Mouse (Mus musculus): ENCODE measurements around the gene Exoc3l4. TPM values are rescaled to one million over a fixed set of nuclear protein-coding genes. Genes with fewer than 3 reads are reported as not detected.

Exoc3l4 gene
- polyA plus RNA-seq, 1 experiment from 2014 or later: 21.3 TPM

DNA sequence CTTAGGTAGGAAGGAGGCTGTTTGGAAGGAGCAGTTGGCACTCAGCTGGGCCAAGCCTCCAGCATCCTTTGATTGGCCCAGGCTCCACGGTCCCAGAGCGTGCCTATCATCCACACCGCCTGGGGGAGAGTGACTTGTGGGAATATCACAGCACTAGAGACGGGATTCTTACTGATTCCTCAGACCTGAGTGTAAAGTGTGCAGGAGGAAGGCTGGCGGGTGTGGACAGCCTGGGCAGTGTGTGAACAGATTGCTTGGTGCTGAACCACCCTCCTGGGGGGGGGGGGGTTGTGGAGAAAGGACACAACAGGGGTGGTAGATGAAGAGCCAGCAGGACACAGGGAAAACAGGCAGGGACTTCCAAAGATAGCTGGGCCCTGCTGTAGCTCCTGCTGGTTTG is 29.9 kb downstream of the Exoc3l4 start:
- TF ChIP-seq CTCF (IDR thresholded peaks at IDR 0.05): no peak
- no peak for TF ChIP-seq EP300 (IDR thresholded peaks at IDR 0.05)
- no peaks in the 10 kb centered on the region for H3K9me3 ChIP-seq (ENCODE audit: low read length)
- H3K9ac ChIP-seq (replicated peaks; ENCODE audit: low read depth): no peak overlapping the region
- H3K27me3 ChIP-seq (replicated peaks; ENCODE audit: insufficient read depth, low read length): peaks cover 48% of the 10 kb centered on the region
- WGBS: 55% methylated on average over 5 of the region's 5 CpGs
- H3K36me3 ChIP-seq (ENCODE audit: insufficient read depth, low read length): no peaks in the 10 kb centered on the region
- H3K4me1 ChIP-seq (ENCODE audit: insufficient read depth, low read depth, low read length): peaks cover 14% of the 10 kb centered on the region; the same call in 1 of the 2 replicates
- no peak overlapping the region for H3K27ac ChIP-seq (ENCODE audit: low read length)
- no peak overlapping the region for H3K4me3 ChIP-seq (ENCODE audit: low read depth, low read length)
- no peak overlapping the region for H3K4me2 ChIP-seq (replicated peaks; ENCODE audit: low read depth, low read length)
- DNase-seq (ENCODE audit: low spot score): no peak
- no peak for ATAC-seq

DNA sequence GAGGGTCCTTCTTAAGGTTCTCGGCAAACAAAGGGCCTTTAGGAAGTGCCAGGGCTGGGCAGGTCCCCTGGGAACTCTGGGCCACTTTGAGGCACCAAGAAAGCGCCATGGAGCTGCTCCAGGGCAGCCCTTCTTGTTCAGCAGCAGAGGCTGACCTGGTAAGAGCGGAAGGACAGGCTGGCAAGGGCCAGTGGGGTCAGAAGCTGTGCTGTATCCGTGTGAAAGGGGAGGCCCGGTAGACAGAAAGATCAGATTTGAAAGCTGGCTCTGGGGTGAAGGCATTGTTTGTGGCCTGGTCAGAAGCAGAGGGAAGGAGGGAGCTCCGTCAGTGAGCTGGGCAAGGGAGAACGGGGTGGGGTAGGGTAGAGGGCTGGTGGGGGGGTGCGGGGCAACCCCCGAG is 30.5 kb downstream of the Exoc3l4 start:
- H3K27ac ChIP-seq (ENCODE audit: low read length): no peak overlapping the region
- DNase-seq (ENCODE audit: low spot score): no peak
- TF ChIP-seq CTCF (IDR thresholded peaks at IDR 0.05) (no peak), EP300 (IDR thresholded peaks at IDR 0.05) (no peak)
- H3K36me3 ChIP-seq (ENCODE audit: insufficient read depth, low read length): no peaks in the 10 kb centered on the region
- H3K4me1 ChIP-seq (ENCODE audit: insufficient read depth, low read depth, low read length): peaks cover 8% of the 10 kb centered on the region; the same call in 1 of the 2 replicates
- no peak overlapping the region for H3K4me3 ChIP-seq (ENCODE audit: low read depth, low read length)
- no peaks in the 10 kb centered on the region for H3K9me3 ChIP-seq (ENCODE audit: low read length)
- H3K4me2 ChIP-seq (replicated peaks; ENCODE audit: low read depth, low read length): no peak overlapping the region
- ATAC-seq: no peak
- 39% methylated on average over 9 of the region's 9 CpGs for WGBS
- no peak overlapping the region for H3K9ac ChIP-seq (replicated peaks; ENCODE audit: low read depth)
- peaks cover 48% of the 10 kb centered on the region for H3K27me3 ChIP-seq (replicated peaks; ENCODE audit: insufficient read depth, low read length)

GRCm38 (mm10) chr12:111447898-111448760 is 31.3 kb downstream of the Exoc3l4 start:
- TF ChIP-seq EP300 (IDR thresholded peaks at IDR 0.05) (no peak), CTCF (IDR thresholded peaks at IDR 0.05) (no peak)
- Histone ChIP-seq H3K9me3 (ENCODE audit: low read length) (no peaks in the 10 kb centered on the region), H3K4me1 (ENCODE audit: insufficient read depth, low read depth, low read length) (peaks cover 3% of the 10 kb centered on the region; the same call in 1 of the 2 replicates), H3K9ac (replicated peaks; ENCODE audit: low read depth) (no peak overlapping the region), H3K4me3 (ENCODE audit: low read depth, low read length) (no peak overlapping the region), H3K27ac (ENCODE audit: low read length) (no peak overlapping the region), H3K4me2 (replicated peaks; ENCODE audit: low read depth, low read length) (no peak overlapping the region), H3K27me3 (replicated peaks; ENCODE audit: insufficient read depth, low read length) (peaks cover 45% of the 10 kb centered on the region), H3K36me3 (ENCODE audit: insufficient read depth, low read length) (no peaks in the 10 kb centered on the region)
- no peak for ATAC-seq
- 46% methylated on average over 22 of the region's 22 CpGs for WGBS
- DNase-seq (ENCODE audit: low spot score): no peak

GRCm38 (mm10) chr12:111448931-111449705 is 32.3 kb downstream of the Exoc3l4 start:
- peak; percentile 54 for ATAC-seq
- H3K36me3 ChIP-seq (ENCODE audit: insufficient read depth, low read length): no peaks in the 10 kb centered on the region
- peak; percentile 72 for DNase-seq (ENCODE audit: low spot score)
- H3K4me2 ChIP-seq (replicated peaks; ENCODE audit: low read depth, low read length): no peak overlapping the region
- H3K4me1 ChIP-seq (ENCODE audit: insufficient read depth, low read depth, low read length): peaks cover 3% of the 10 kb centered on the region; the same call in 1 of the 2 replicates
- 14% methylated on average over 13 of the region's 14 CpGs for WGBS
- peaks cover 35% of the 10 kb centered on the region for H3K27me3 ChIP-seq (replicated peaks; ENCODE audit: insufficient read depth, low read length)
- H3K9ac ChIP-seq (replicated peaks; ENCODE audit: low read depth): no peak overlapping the region
- no peak overlapping the region for H3K27ac ChIP-seq (ENCODE audit: low read length)
- H3K4me3 ChIP-seq (ENCODE audit: low read depth, low read length): no peak overlapping the region
- TF ChIP-seq EP300 (IDR thresholded peaks at IDR 0.05): no peak
- no peak for TF ChIP-seq CTCF (IDR thresholded peaks at IDR 0.05)
- H3K9me3 ChIP-seq (ENCODE audit: low read length): no peaks in the 10 kb centered on the region

GRCm38 (mm10) chr12:111450359-111450758 is 33.5 kb downstream of the Exoc3l4 start:
- DNase-seq (ENCODE audit: low spot score) (peak; percentile 44), ATAC-seq (peak; percentile 69)
- Histone ChIP-seq H3K27ac (ENCODE audit: low read length) (no peak overlapping the region), H3K36me3 (ENCODE audit: insufficient read depth, low read length) (no peaks in the 10 kb centered on the region), H3K4me3 (ENCODE audit: low read depth, low read length) (no peak overlapping the region), H3K4me2 (replicated peaks; ENCODE audit: low read depth, low read length) (no peak overlapping the region), H3K9me3 (ENCODE audit: low read length) (no peaks in the 10 kb centered on the region), H3K9ac (replicated peaks; ENCODE audit: low read depth) (no peak overlapping the region), H3K4me1 (ENCODE audit: insufficient read depth, low read depth, low read length) (peaks cover 3% of the 10 kb centered on the region; the same call in 1 of the 2 replicates), H3K27me3 (replicated peaks; ENCODE audit: insufficient read depth, low read length) (peaks cover 25% of the 10 kb centered on the region)
- no peak for TF ChIP-seq EP300 (IDR thresholded peaks at IDR 0.05)
- 0 out of 2 replicates have a peak, but pooled peaks have one; percentile 5 for TF ChIP-seq CTCF (IDR thresholded peaks at IDR 0.05)
- WGBS: 28% methylated on average over 6 of the region's 6 CpGs

DNA sequence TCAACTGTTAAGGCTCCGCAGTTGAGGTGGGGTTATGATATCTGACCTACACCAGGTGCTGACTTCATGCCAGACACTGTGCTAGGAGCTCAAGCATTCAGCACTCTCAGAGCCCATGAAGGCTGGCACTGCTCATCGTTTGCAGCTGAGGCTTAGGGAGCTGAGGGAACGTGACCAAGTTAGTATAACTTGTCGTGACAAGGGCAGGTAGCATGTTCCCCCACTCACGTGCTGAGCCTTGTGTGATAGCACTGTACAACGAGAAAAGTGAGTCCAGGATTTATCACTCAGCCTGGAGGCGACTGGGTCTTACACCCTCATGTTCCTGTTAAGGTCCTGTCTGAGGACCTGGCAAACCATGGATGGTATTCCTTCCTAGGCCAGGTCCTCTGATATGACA is 34.7 kb downstream of the Exoc3l4 start:
- H3K4me3 ChIP-seq (ENCODE audit: low read depth, low read length): no peak overlapping the region
- H3K9me3 ChIP-seq (ENCODE audit: low read length): no peaks in the 10 kb centered on the region
- H3K36me3 ChIP-seq (ENCODE audit: insufficient read depth, low read length): no peaks in the 10 kb centered on the region
- no peak for TF ChIP-seq CTCF (IDR thresholded peaks at IDR 0.05)
- no peak for TF ChIP-seq EP300 (IDR thresholded peaks at IDR 0.05)
- H3K9ac ChIP-seq (replicated peaks; ENCODE audit: low read depth): no peak overlapping the region
- no peak overlapping the region for H3K4me2 ChIP-seq (replicated peaks; ENCODE audit: low read depth, low read length)
- H3K4me1 ChIP-seq (ENCODE audit: insufficient read depth, low read depth, low read length): peaks cover 3% of the 10 kb centered on the region; the same call in 1 of the 2 replicates
- 80% methylated on average over 7 of the region's 7 CpGs for WGBS
- peaks cover 14% of the 10 kb centered on the region; the same call in 1 of the 2 replicates for H3K27me3 ChIP-seq (replicated peaks; ENCODE audit: insufficient read depth, low read length)
- ATAC-seq (no peak), DNase-seq (ENCODE audit: low spot score) (no peak)
- H3K27ac ChIP-seq (ENCODE audit: low read length): no peak overlapping the region
